Mouse (Mus musculus) erythroid progenitor cell, adult 5-6 weeks (primary cell): Measurements from ENCODE around the gene Fam136a. TPM values are rescaled to one million over a fixed set of nuclear protein-coding genes. Genes with fewer than 3 reads are reported as not detected.

Source experiments
- ATAC-seq: replicated peaks from 2 replicates; pipeline ENCODE4 v1.8.0; 2016; ENCODE audit warnings: moderate number of reproducible peaks, mild to moderate bottlenecking, moderate TSS enrichment, inconsistent platforms; ENCODE audit not compliant: poor library complexity, low FRiP score, severe bottlenecking
- total RNA-seq, 2 experiments: library from RNA; stranded (forward) in 1 of 2; stranded (reverse) in 1 of 2; fragments of 150-400 nt in 1 of 2; fragments of 186-747, 209-891 nt in 1 of 2; gene quantifications; 2 replicates each; pipeline versions ENCODE4 v1.2.3 to v1.2.4; 2015 to 2017; ENCODE audit warnings: low replicate concordance in 2 of 2

The Fam136a gene
- total RNA-seq, 2 experiments from 2014 or later = 0.68 to 3.4 TPM

DNA sequence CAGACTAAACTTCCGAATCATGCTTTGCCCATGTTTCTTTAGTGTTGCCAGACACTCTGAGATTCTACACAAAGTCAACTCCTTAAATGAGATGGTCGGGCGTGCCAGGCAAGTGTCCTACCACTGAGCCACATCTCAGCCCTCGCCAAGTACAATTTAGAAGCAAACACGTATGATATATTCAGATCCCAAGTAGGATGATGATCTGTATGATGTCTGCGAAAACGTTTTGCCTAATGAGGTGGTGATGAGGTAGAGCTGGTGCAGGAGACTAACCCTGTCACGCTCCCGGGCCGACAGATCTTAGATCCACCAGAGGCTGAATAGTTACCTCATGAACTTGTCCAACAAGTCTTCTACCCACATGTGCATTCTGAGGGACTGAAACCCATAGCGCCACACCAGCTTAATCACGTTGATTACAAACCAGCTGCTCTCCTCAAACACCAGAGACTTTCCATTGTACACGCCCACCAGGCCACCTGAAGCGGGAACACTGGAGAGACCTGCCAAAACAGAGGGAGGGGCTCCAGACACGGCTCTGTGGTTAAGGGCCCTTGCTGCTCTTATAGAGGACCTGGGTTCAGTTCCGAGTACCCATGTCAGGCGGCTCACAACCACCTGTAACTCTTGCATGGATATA is 28.8 kb downstream of the Fam136a start:
- no peak for ATAC-seq

DNA sequence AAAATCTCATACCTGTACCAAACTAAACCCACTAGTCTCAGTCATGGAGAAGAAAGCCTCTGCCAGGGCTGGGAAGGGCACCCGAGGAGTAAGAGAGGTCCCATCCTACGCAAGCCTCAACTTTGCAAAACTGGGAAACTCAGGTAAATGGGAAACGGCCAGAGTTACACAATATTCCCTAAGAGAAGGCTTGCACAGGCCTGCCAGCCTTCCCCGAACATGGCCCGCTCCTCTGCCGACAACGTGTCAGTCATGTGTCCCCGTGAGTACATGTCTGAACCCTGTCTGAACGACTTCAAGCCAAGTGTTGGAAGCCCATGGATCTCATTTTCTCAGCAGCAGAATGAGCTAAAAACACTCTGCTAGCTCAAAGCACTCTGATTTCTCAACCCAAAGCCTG is 29.6 kb downstream of the Fam136a start:
- ATAC-seq = no peak

DNA sequence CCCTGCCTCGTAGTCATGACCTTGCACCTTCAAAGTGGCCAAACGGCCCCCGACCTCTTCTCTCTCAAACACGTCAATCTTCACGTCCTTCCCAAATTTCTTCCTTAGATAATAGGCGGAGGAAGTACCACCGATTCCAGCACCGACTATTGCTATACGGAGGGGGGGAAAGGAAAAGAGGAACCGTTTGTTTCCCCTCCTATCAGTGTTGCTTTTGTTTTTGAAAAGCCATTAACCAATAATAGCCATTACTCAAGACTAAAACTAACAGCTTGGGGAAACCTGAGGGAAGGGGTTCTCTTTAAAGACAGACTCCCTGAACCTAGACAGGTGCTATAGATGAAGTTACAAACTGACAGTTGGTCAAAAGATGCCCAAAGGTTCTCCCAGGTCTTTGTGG is 30.5 kb downstream of the Fam136a start:
- ATAC-seq = no peak

DNA sequence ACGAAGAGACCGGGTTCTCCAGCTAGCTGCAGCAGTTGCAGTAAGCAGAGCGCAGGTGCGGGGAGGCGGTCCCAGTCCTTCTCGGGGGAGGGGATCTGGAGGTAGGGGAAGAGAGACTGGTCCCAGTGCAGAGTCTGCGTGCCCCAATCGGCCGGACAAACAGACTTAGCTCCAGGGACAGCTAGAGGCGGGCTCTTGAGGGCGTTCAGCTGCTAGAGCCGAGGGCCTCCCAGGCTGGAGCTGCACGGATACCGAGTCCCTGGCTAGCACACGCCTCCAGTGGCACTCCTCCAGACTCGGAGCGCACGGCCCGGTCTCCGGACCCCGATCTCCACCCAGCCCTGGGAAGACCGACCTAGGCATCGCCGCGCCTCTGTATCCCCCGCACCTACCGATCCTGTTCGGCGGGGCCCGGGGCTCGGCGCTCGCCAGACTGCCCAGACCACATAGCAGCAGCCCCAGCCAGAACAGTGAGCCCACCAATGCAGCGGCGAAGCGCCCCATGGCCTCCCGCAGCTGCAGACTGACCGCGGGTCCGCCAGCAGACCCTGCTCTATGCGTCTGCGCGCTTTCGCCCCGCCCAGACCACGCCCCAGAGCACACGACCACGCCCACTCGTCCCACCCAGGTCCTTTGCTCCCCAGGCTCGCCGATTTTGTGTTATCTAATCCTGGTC is 31.3 kb downstream of the Fam136a start, which contains the start of gene Pcyox1:
TSS of gene Pcyox1 (minus strand) at position 574 of the 676 bp plus-strand sequence.
- ATAC-seq = peak; percentile 80

DNA sequence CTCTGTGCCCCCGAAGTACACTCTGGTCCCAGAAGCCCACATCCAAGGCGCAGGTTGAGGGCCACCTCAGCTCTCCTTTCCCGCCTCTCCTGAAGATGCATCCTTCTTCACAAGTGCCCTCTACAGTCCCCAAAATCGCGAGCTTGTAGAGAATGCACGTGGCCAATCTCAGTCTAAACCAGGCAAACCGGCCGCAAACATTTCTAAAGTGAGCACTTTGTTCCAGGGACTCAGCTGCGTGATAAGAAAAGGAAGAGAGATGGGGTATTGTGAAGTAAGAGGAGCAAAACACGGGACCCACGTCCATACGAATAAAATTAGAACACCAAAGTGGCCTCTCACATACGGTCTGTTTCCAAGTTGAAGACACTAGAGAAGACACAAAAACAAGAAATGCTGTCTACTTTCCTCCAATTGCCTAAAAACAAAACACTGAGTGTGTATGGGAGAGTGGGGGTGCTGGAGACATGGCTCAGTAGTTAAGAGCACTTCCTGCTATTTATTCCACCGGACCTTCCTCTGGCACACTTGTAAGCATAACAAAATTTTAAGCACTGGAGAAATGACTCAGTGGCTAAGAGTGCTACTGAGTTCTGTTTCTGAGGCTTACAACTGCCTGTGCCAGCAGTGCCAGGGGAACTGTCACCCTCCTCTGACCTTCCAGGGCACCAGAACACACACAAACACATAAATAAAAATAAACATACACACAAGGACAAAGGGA is 32.0 kb downstream of the Fam136a start:
- ATAC-seq = no peak

DNA sequence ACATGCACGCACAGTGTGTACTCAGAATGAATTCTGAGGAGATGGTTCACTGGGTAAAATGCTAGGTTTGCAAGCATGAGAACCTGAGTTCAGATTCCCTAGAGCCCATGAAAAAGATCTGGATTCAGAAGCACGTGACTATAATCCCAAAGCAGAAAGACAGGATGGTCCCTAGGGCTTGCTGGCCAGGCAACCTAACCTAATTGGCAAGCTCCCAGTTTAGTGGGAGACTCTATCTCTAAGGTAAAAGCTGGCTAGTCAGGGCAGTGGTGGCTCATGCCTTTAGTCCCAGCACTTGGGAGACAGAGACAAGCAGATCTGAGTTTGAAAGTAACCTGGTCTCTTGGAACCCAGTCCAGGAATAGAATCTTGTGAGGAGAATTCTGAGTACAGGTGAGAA is 33.5 kb downstream of the Fam136a start:
- no peak for ATAC-seq

DNA sequence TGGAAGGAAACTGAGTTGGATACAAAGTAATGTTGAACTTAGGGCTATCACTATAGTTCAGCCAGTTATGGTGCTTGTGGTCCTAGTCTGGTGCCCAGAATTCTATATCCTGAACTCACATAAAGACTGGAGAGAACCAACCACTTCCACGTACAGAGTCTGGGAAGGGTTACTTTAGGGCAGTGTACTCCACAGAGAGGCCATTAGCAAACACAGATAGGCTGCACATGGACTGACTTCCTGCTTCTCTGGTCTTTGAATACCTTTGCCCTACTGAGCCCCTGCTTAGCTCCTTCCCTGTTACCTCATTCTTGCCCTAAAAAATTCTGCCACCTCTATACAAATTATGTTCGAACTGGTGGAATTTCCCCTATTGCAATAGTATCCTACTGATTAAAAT is 34.5 kb downstream of the Fam136a start:
- no peak for ATAC-seq

DNA sequence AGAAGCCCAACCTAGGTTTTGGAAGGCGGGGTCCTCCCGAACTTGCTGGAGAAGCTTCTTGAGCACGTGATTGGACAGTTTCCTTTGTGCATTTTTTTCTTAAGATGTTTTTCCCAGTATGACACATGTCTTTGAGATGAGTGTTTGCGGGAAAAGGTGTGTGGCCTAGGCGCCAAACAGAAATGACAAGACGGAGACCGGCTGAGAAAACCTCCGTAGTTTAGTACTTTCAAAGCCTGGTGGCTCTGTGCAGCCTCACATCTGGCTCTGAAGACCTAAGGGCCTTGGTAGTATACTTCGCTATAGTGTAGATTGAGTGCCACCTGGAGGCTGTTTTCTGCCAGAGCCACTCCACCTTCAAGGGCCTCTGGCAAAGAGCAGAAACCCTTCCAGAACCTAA is 35.5 kb downstream of the Fam136a start:
- ATAC-seq = 0 out of 2 replicates have a peak, but pooled peaks have one; percentile 23

DNA sequence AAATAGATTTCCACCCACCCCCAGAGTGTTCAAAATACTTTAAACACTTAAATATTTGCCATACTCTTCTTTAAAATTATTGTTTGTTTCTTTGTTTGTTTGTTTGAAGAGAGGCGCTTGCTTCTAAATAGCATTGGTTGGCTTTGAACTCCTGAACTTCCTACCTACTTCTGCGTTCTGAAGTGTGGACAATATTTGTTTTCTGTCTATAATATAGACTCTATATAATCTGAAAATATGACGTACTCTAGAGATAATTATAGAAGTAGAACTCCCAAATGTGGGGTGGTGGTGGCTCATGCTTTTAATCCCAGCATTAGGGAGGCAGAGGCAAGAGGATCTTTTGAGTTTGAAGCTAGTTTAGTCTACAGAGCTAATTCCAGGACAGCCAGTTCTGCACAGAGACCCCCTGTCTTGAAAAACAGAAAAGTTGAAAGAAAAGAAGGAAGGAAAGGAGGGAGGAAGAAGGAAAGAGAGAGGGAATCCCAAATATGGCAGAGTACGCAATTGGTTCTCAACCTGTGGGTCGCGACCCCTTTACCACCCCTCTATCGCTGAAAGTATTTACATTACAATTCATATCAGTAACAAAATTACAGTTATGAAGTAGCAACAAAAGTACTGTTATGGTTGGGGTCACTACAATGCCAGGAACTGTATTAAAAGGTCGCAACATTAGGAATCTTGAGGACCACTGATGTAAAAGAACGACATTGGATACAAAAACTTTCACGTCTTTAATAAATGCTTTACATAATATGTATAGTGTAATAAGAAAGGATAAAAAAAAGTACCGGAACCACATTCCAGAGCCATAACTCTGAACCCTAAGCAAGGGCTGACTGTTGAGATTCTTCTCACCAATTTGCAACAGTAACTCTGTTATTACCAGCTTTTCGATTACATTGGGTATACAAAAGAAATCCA is 37.5 kb downstream of the Fam136a start:
- ATAC-seq = no peak

DNA sequence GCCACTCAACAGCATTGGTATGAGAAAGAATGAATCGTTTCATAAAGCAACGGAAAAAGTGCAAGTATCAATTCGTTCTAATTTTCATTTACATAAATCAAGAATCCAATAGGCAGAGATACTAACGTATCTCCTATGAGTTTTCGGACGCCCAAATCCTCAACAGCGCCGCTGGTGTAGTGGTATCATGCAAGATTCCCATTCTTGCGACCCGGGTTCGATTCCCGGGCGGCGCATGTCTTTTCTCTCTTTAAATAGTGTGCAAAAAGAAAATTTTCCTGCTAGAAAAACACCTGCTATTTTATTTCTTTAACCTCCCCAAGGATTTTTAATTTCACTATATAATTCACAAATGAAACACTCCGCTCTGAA is 38.3 kb downstream of the Fam136a start:
- peak; percentile 69 for ATAC-seq

DNA sequence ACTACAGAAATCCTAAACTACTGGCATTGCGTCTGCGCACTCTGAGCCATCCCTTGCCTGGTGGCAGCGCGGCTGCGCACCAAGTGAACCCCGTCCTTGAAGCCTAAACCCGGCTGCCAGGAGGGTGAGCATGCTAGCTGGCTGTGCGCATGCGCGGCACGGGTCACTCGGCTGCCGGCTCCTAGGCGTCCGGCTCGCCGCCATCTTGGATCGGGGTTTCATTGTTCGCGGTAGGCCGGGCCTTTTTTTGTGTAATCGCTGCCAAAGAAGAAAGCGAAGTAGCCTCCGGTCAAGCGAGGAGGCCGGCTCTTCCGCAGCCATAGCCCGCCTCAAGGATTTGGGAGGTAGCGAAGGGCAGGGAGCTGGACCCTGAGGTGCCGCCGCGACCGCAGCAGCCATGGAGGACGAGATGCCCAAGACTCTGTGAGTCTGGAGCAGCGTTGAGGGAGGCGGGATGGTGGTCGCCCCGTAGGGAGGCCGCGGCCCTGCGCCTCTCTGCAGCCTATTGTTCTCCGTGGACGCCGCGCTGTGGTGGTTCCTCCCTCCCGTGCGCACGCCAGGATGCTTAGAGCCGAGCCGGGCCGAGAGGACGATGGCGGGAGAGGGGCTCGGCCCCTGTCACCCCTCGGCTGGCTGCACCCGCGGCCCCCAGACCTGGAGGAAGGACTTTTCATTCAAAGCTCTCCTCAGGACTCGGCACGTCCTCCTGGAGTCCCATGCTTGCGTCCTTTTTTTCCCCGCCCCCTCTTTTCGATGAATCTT is 38.8 kb downstream of the Fam136a start, which contains the start of gene Tia1:
TSS of gene Tia1 (plus strand) at position 120 of the 762 bp plus-strand sequence.
- ATAC-seq = peak; percentile 96

DNA sequence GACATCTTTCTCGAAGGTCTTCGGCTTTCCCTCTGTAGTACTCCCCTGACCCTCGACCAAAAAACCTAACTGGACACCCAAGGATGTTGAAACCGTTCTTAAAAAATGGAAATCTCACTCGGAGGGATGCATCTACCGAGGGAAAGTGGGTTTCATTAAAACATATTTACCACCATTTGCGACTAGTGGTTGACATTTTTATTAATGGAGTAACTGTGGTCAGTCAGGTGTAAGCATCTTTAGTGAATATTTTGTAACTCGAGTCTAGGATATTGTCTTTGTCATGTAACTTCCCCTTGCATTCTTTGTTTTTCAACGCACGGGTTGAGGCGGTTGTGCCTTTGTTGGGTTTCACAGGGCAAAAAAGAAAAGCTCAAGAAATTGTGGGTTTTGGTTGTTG is 39.5 kb downstream of the Fam136a start:
- no peak for ATAC-seq

DNA sequence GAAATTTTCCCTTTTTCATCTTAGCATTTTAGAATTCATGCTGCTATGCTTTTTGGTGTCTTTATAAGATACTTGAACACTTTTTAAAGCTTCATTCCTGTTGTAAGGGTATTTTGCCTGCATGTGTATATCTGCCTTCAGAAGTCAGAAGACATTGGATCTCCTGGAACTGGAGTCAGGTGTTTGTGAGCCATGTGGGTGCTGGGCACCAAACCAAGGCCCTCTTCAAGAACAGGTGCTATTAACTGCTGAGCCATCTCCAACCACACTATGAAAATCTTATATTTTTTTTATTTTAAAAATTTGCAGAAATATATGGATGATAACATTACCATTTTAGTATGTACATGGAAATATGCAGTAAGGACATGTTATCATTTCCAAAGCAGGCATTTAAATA is 40.9 kb downstream of the Fam136a start:
- ATAC-seq = no peak

DNA sequence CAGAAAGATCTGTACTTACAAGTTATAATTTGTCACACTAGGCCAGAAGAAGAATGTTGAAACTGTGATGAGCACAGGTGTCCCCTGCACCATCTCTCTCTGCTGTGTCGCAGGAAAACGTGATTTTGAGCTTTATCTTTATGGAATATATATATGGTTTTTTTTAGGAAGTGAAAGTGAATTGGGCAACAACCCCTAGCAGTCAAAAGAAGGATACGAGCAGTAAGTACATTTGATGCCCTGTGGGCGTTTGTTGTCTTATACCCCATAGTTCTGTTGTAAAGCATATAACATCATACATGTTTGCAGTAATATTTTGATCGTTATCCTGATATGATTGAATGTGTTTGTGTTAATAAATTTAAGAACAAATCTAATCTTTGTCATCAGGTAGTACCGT is 53.3 kb downstream of the Fam136a start:
- ATAC-seq = no peak

DNA sequence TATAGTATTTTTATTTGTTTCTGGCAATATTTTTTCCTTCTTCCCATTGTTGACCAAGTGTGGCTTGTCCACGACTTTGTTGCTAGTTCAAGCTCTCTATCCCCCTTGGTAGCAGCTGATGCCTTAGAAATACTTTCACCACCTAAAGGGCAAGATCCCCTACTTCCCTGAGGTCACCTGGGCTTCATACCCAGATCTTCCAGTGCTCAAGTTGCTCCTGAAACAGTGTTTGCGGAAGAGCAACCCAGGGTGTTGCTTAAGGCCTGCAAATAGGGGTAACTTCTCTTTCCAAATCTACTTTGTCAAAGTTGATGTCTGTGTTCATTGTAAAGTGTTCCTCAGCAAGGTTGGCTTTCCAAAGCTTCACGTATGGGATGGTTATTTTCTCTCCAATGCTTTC is 53.8 kb downstream of the Fam136a start:
- ATAC-seq = no peak
